Mouse (Mus musculus) T-helper 2 cell (primary cell): ENCODE measurements at regions not wholly inside any gene's neighbourhood (a gene's known extent, or its start where the extent isn't known, plus 50 kb on each side); places are given as distances from the start of the nearest gene placed in this dataset.

Experiments
- in situ Hi-C: fragments of 300-600 bp; cut with MboI, MseI; formaldehyde crosslinking; loops from one replicate; pipeline ENCODE4 v1.15.1; 2025; ENCODE audit warnings: high pct_unique_total_duplicates

DNA sequence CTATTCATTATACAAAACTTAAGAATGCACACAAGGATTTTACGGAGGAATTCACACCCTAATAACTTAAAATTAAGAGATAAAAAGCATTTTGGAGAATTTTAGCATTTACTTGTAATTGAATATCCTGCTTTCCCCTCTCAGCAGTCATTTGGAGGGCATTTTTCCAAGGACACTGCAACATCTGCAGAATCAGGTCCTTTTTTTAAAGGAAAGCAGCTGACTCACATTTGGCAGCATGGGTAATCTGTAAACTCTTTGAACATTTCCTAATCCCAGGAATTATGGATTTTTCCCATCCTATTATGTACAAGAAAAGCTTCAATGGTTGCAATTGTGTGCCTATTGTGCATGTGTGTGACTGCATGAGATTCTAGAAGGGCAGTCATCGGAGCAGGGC, 112.0 kb downstream of the Gm19410 start:
- in situ Hi-C loops: no loop called here

DNA sequence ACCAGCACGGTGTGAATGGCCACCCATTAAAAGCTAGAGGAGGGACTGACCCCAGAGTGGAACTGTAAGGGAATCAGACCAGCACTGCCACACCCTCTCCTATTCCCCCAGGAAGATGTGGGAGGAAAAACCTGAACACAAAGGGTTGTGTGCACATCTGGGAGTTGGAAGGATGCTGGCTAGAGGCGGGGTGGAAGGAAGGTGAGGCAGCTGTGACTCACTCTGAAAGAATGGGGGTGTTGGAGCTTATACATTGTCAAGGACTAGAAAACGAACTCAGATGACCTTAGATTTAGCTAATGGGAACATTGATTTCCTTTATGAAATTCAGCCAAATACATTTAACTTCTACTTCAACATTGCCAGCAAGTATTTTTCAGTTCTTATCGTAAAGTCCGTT, 116.2 kb downstream of the Gm19410 start:
- in situ Hi-C loops: no loop called here

GRCm38 (mm10) chr8:35882638-35883455, 117.3 kb downstream of the Gm19410 start:
- in situ Hi-C loops: no loop called here

GRCm38 (mm10) chr8:35883456-35883780, 117.8 kb downstream of the Gm19410 start:
- in situ Hi-C loops: no loop called here

GRCm38 (mm10) chr8:35884545-35884944, 119.0 kb downstream of the Gm19410 start:
- in situ Hi-C loops: no loop called here

DNA sequence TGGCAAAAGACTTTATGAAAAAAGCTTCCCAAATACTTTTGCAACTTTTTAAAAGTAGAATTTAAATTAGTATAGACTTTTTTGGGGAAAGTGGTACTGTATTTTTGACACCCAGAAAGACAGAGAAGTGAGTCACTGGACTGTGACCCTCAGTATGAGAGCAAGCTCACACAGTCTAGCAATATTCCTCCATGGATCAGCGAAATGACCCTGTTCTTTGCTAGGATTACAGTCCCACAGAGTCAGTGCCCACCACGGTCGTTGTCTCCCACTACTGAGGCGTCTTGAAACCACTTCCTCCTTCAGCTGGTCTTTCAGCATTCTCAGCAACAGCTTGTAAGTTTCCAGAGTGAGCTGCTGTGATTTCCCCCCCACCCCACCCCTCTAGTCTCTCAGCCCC, 124.5 kb downstream of the Gm19410 start:
- in situ Hi-C loops: no loop called here

DNA sequence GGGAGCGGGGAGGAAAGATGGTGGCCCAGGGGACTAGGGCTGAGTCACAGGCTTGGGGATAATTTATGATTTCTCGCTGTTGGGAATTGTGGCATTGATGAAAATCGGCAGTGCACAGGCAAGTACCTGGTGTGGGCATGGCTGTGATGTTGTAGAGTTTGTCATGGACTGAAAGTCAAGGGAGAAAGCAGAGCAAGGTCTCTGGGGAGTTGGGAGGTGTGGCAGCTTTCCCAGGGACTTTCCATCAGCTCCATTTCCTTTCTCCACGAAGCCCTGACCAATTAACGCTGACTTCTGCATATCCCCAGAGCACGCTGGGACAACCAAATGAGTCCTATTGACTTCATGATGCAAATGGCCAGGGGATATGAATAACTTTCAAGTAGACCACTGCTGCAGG, 126.2 kb downstream of the Gm19410 start:
- in situ Hi-C loops: no loop called here

DNA sequence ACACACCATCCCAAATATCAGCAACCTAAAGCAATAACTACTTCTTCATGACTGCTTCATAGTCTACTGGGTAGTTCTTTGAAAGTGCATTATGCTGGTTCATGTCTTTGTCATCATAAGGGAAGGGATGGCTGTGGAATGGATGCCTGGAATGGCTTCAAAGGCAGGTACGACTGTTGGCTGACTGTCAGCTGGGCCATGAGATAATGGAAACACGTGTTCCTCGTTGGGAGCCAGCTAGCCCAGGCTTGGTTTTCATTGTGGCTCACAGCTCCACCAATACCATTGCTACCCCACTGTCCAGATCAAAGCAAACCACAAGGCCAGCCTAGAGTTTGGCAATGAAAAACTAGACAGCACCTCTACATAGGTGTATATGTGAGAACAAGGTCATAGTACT, 132.9 kb downstream of the Gm19410 start:
- in situ Hi-C loops: no loop called here

DNA sequence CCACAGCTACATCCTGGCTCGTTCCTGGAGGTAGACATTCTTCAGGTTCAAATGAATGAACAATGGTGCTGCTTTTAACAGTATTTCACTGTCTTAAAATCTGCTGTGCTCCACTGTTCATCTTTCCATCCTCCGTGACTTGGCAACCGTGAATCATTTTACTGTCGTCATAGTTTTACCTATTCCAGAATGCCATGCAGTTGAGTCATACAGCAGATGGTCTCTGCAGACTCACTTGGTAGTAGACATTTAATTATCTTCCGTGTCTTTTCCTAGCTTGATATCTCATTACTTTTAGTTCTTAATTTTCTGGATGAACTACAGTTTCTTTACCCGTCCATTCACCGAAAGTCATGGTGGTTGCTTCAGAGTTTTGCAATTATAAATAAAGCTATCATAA, 135.9 kb downstream of the Gm19410 start:
- in situ Hi-C loops: no loop called here

DNA sequence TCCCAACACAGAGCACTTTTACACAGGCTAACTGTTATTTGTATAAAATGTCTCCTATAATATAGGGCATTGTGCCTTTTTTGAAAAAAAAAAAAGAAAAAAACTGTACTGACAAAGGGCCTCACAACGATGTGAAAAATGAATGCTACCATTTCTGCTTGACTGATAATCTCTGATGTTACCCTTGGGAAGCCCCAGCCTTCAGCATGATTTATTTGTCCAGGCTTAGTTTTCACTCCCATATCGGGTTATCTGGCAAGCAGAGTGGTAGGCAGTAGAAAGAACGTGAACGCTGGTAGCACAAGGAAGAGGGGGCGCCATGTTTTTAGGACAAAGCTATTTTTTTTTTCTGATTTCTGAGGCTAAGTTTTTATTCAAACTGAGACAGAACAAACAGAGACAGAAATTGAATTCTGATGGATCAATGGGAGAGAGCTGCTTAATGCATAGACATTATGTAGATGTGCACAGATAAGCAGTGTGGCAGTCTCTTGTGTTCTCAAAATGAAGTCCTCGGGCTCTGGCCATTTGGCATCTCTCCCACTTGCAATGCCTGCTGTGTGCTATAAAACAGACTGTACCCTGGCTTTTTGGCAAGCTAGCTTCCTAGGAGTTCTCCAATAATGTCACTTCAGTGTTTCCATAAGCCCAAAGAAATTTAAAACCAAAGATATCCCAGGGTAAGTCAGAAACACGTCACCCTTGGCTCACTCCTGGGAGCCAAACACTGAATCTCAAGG, 139.3 kb downstream of the Gm19410 start:
- in situ Hi-C loops: no loop called here

GRCm38 (mm10) chr8:35907998-35908397, 142.4 kb downstream of the Gm19410 start:
- in situ Hi-C loops: no loop called here

DNA sequence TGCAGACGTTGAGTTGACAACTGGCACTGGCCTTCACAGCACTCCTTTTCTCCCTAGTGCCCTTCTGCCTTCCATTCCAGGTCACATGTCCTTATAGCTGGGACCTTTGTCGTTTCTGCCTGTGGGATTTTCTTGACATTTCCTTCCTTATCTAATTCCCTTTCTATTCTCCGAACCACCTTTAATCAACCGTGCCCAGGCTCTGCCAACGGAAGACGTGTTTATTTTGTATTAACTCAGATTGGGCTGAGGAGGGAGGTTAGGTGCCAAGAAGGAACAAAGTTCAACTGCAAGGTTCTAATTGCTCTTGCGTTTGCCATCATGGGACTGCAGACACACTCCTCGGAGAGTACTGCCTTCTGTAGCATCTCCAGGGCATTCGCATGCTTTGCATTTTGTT, 146.7 kb downstream of the Gm19410 start:
- in situ Hi-C loops: no loop called here

DNA sequence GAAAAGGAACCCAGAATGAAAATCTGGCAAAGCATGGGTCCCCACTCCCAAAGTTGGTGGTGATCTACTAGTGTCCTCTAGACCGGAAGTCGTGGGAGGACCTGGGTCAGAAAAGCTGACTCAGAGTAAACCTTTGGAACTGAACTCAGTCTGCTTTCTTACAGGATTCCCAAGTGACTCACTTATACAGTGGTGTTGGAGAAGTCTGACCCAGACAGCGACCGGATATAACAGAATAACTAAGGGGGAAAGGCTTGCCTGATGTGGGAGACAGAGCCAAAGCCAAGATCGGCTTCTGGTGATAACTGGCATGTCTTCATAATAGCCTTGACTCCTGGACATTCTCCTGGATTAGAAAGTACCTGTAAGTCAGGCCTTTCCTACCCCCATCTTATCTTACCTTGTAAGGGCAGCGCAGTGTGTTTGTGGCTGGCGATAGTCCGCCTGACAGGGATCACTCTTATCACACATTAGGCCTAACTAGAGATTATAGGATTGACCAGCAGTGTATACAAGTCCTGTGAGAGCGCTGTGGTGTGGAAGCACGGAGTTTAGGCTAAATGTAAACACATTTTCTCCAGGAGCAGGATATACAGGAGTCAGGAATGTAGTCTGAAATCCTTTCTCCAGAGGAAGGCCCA, 150.4 kb downstream of the Gm19410 start:
- in situ Hi-C loops: no loop called here

GRCm38 (mm10) chr8:35917573-35917972, 152.0 kb downstream of the Gm19410 start:
- in situ Hi-C loops: no loop called here

- in situ Hi-C loops: no loop called here
Observed at GRCm38 (mm10) chr8:35919451-35919850, 153.9 kb downstream of the Gm19410 start.

DNA sequence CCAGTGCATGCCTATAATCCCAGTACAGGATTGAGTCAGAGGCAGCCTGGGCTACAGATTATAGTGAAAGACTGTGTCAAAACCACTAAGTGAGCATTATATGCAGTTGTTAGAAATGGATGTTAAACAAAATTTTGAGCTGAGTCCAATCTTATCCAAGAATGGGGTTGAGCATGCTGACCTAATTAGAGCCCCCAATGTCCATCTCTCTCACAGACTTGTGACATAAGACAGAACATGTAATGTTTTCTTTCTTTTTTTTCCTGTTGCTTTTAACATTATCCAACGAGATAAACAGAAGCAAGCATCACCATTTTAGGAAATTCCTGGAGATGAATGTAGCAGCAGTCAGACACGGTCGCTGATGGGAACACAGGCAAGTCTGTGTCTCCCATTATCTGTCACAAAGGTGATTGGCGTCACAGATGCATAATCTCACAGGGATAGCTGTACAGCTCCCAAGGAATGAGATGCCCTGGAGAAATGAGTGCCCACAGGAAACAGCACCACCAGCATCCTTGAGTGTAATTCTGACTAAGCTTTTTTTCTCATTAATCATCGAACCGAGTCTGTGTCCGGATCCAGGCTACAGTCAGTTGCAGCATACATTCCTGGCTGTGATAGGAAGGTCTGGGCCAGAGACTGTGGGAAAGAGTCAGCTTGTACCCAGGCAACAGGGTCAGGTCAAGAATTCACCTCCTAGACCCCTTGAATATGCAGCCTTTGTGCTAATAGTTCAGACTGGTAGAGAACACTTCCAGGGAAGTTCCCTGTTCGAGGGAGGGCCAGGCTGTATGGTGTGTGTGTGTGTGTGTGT, 154.5 kb downstream of the Gm19410 start:
- in situ Hi-C loops: no loop called here

GRCm38 (mm10) chr8:35924026-35924425, 158.4 kb downstream of the Gm19410 start:
- in situ Hi-C loops: no loop called here

DNA sequence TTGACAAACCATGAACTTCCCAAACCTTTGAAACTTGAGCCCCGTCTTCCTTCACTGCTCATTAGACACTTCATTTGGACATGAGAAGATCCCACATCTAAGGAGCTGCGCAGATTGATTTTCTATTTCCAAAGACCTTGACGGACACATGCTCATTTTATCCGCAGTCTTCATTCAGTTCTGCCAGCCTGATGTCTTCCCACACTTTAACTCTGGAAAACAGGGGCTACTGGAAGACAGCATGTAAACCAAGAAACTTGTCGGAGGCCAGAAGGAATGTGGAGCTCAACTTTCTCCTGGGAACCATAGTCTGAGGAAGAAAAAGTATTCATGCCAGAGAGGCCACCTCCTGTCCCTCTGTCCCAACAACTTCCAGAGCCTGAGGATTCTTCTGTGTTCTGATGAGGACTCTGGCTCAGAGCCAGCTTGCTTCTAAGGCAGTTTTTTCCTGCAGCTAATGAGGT, 161.8 kb downstream of the Gm19410 start:
- in situ Hi-C loops: no loop called here

DNA sequence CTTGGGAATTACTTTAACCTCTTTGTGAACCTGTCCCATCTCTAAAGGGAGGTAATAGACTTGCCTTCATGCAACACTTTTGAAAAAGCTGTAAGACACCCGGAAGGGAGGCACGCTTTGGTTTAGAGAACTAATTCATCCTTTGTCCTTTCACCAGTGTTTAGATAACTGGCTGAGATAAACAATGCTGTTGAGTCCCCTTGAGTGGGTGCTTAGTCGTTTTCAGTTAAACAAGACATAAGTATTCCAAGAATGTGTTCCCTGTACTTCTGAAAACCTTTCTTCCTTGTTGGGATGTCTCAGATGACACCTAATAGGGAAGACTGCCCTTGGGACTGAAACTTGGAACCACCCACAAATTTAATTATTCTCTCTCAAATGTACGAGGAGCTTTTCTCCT, 164.7 kb downstream of the Gm19410 start:
- in situ Hi-C loops: no loop called here

GRCm38 (mm10) chr8:35933186-35934114, 167.9 kb downstream of the Gm19410 start:
- in situ Hi-C loops: no loop called here

DNA sequence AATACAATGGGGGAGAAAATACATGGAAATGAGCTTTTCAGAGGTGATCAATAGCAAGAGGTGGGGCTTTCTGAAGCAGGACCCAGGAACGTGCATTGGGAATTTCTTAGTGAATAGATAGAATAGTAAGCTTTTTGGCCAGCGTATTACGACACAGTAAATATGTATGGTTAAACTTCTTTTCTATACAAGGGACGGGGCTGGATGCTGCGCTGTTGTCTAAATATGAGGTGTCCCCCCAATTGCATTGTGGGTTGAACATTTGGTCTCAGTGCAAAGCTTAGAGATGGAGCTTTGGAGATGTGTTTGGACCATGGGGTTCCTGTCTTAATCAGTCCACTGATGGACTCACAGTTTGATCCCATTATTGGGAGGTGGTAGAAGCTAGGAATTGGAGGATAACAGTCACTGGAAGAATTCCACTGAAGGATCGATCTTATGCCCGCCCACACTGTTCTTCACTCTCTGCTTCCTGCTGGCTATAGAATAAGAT, 168.6 kb downstream of the Gm19410 start:
- in situ Hi-C loops: no loop called here
